Mouse (Mus musculus): ENCODE measurements around the gene Ucp2. TPM values are rescaled to one million over a fixed set of nuclear protein-coding genes. Genes with fewer than 3 reads are reported as not detected.
A peak's percentile ranks its signal among the peaks of the same experiment; 100 is the strongest.

Ucp2 gene
- polyA plus RNA-seq, 1 experiment from 2014 or later = 154 TPM

GRCm38 (mm10) chr7:100465656-100466309 is 27.4 kb upstream of the Ucp2 start:
- Histone ChIP-seq H3K36me3 (peaks cover 87% of the 10 kb centered on the region), H3K27me3 (no peaks in the 10 kb centered on the region), H3K4me2 (no peak overlapping the region), H3K9ac (replicated peaks) (no peak overlapping the region), H3K9me3 (no peaks in the 10 kb centered on the region), H3K4me3 (replicated peaks) (no peak overlapping the region), H3K27ac (peak overlapping the region; percentile 54), H3K4me1 (replicated peaks) (0 out of 2 replicates have a peak, but pooled peaks cover 2% of the 10 kb centered on the region)
- ATAC-seq (ENCODE audit: insufficient number of reproducible peaks, insufficient read depth, low FRiP score, low TSS enrichment, low read depth) = peak; percentile 37; the same call in 1 of the 2 replicates
- WGBS = 62% methylated on average over 5 of the region's 5 CpGs

GRCm38 (mm10) chr7:100466781-100467510 is 26.2 kb upstream of the Ucp2 start:
- peak; percentile 57 for ATAC-seq (ENCODE audit: insufficient number of reproducible peaks, insufficient read depth, low FRiP score, low TSS enrichment, low read depth)

DNA sequence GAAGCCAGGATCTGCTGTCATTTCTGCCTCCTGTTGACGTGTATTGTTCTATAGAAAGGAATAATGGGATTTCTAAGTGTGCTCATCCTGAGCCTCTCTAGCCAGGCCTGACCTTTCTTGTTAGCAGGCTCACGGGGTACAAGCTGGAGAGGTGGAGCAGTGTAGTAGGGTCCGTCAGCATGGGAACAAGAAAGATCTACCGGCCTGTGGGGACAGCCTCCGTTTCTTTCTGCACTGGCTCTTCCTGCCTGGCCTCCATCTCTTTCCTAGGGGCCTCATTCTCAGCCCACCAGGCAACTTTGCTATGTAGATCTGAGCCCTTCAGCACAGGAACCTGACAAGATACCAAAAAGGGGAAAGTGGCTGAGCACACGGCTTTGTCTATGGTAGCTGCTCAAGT is 24.4 kb upstream of the Ucp2 start:
- no peak for ATAC-seq (ENCODE audit: insufficient number of reproducible peaks, insufficient read depth, low FRiP score, low TSS enrichment, low read depth)
- no peak overlapping the region for H3K9ac ChIP-seq (replicated peaks)
- no peak overlapping the region for H3K4me2 ChIP-seq
- H3K9me3 ChIP-seq = no peaks in the 10 kb centered on the region
- 0 out of 2 replicates have a peak, but pooled peaks cover 2% of the 10 kb centered on the region for H3K4me1 ChIP-seq (replicated peaks)
- peaks cover 73% of the 10 kb centered on the region for H3K36me3 ChIP-seq
- H3K27ac ChIP-seq = no peak overlapping the region
- WGBS = 92% methylated on average over 6 of the region's 6 CpGs
- no peak overlapping the region for H3K4me3 ChIP-seq (replicated peaks)
- no peaks in the 10 kb centered on the region for H3K27me3 ChIP-seq

More at GRCm38 (mm10) chr7:100466781-100467510, 26.2 kb upstream of the Ucp2 start:
- Histone ChIP-seq H3K27me3 (no peaks in the 10 kb centered on the region), H3K4me2 (no peak overlapping the region), H3K9ac (replicated peaks) (no peak overlapping the region), H3K9me3 (no peaks in the 10 kb centered on the region), H3K27ac (no peak overlapping the region), H3K4me1 (replicated peaks) (0 out of 2 replicates have a peak, but pooled peaks cover 2% of the 10 kb centered on the region), H3K4me3 (replicated peaks) (no peak overlapping the region), H3K36me3 (peaks cover 82% of the 10 kb centered on the region)
- WGBS = 88% methylated on average over 11 of the region's 11 CpGs

- 94% methylated on average over 1 of the region's 1 CpGs for WGBS
- ATAC-seq (ENCODE audit: insufficient number of reproducible peaks, insufficient read depth, low FRiP score, low TSS enrichment, low read depth) = no peak
- Histone ChIP-seq H3K27ac (no peak overlapping the region), H3K36me3 (peaks cover 66% of the 10 kb centered on the region), H3K9ac (replicated peaks) (no peak overlapping the region), H3K27me3 (no peaks in the 10 kb centered on the region), H3K4me2 (no peak overlapping the region), H3K4me3 (replicated peaks) (no peak overlapping the region), H3K9me3 (no peaks in the 10 kb centered on the region), H3K4me1 (replicated peaks) (0 out of 2 replicates have a peak, but pooled peaks cover 2% of the 10 kb centered on the region)
Measured at GRCm38 (mm10) chr7:100469502-100469901, 23.6 kb upstream of the Ucp2 start.

DNA sequence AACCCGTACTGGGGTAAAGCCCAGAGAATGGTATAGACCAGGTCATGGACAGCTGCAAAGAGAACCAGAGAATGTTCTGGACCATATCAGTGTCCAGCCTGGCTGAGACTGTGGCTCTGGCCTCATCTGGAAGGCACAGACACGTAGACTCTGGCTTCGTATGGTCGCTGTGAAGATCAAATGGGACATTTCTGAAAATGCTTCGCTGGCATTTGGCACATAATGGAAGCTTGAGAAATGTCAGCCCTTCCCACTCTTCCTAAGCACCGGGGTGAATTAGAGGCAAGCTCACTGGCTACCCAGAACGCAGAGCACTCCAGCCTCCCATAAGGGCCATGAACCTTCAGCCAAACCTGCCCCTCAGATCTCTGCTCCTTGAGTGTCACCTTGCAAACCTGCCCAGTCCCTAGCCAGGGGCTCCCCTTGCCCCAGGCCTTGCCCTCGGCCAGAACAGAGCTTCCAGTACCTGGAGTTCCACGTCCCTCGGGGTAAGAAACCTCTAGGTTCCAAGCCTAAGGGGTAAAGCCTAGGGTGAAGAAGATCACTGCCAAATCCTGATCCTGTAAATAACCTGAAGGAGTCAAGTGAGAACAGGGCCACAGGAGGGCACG is 22.2 kb upstream of the Ucp2 start:
- WGBS = 87% methylated on average over 11 of the region's 11 CpGs
- no peak overlapping the region for H3K27ac ChIP-seq
- no peak overlapping the region for H3K4me2 ChIP-seq
- H3K9me3 ChIP-seq = no peaks in the 10 kb centered on the region
- H3K9ac ChIP-seq (replicated peaks) = no peak overlapping the region
- ATAC-seq (ENCODE audit: insufficient number of reproducible peaks, insufficient read depth, low FRiP score, low TSS enrichment, low read depth) = no peak
- H3K4me3 ChIP-seq (replicated peaks) = no peak overlapping the region
- no peaks in the 10 kb centered on the region for H3K27me3 ChIP-seq
- peaks cover 52% of the 10 kb centered on the region for H3K36me3 ChIP-seq
- no peaks in the 10 kb centered on the region for H3K4me1 ChIP-seq (replicated peaks)

DNA sequence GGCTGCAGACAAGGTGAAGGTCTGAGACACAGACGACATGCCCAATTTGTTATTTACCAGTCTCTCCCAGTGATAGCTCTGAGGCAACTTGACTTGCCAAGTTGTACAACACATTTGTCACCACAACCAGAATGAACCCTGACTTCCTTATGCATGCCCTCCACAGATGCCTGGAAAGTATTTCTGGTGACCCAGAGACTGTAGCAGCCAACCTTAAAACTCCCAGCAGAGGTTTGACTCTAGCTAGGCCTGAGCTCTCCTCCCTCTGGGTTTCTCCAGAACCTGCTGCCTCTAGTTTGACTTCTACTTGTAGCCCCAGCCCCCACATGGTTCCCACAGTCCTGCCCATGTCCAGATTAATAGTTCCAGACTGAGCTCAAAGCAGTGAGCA is 21.7 kb upstream of the Ucp2 start:
- Histone ChIP-seq H3K9ac (replicated peaks) (no peak overlapping the region), H3K4me2 (no peak overlapping the region), H3K9me3 (no peaks in the 10 kb centered on the region), H3K36me3 (peaks cover 46% of the 10 kb centered on the region), H3K4me3 (replicated peaks) (no peak overlapping the region), H3K27me3 (no peaks in the 10 kb centered on the region), H3K27ac (no peak overlapping the region), H3K4me1 (replicated peaks) (no peaks in the 10 kb centered on the region)
- ATAC-seq (ENCODE audit: insufficient number of reproducible peaks, insufficient read depth, low FRiP score, low TSS enrichment, low read depth) = no peak
- WGBS = 82% methylated on average over 1 of the region's 1 CpGs

- 82% methylated on average over 6 of the region's 6 CpGs for WGBS
- H3K4me2 ChIP-seq = no peak within 1 kb of the TSS
- no peaks in the 10 kb centered on the region for H3K27me3 ChIP-seq
- no peaks in the 10 kb centered on the region for H3K4me1 ChIP-seq (replicated peaks)
- H3K9ac ChIP-seq (replicated peaks) = no peak within 1 kb of the TSS
- no peaks in the 10 kb centered on the region for H3K9me3 ChIP-seq
- no peak within 1 kb of the TSS for H3K27ac ChIP-seq
- H3K4me3 ChIP-seq (replicated peaks) = no peak within 1 kb of the TSS
- ATAC-seq (ENCODE audit: insufficient number of reproducible peaks, insufficient read depth, low FRiP score, low TSS enrichment, low read depth) = no peak; the same call in 1 of the 2 replicates
- H3K36me3 ChIP-seq = peaks cover 34% of the 10 kb centered on the region
Measured at GRCm38 (mm10) chr7:100472777-100473176, 20.4 kb upstream of the Ucp2 start, which contains the start of gene Ucp3. Gene Ucp3 (plus strand): TSS chr7:100472990.

- Histone ChIP-seq H3K27ac (no peak overlapping the region), H3K4me2 (no peak overlapping the region), H3K9me3 (no peaks in the 10 kb centered on the region), H3K36me3 (peaks cover 25% of the 10 kb centered on the region), H3K4me3 (replicated peaks) (no peak overlapping the region), H3K27me3 (no peaks in the 10 kb centered on the region), H3K4me1 (replicated peaks) (no peaks in the 10 kb centered on the region), H3K9ac (replicated peaks) (no peak overlapping the region)
- WGBS = 81% methylated on average over 9 of the region's 9 CpGs
- no peak for ATAC-seq (ENCODE audit: insufficient number of reproducible peaks, insufficient read depth, low FRiP score, low TSS enrichment, low read depth)
Measured at GRCm38 (mm10) chr7:100473846-100474454, 19.2 kb upstream of the Ucp2 start.

- Histone ChIP-seq H3K36me3 (peaks cover 17% of the 10 kb centered on the region), H3K27ac (no peak overlapping the region), H3K27me3 (no peaks in the 10 kb centered on the region), H3K9me3 (no peaks in the 10 kb centered on the region), H3K4me1 (replicated peaks) (no peaks in the 10 kb centered on the region), H3K4me2 (no peak overlapping the region), H3K9ac (replicated peaks) (no peak overlapping the region), H3K4me3 (replicated peaks) (no peak overlapping the region)
- ATAC-seq (ENCODE audit: insufficient number of reproducible peaks, insufficient read depth, low FRiP score, low TSS enrichment, low read depth) = no peak
- WGBS = 63% methylated on average over 1 of the region's 1 CpGs
Measured at GRCm38 (mm10) chr7:100474680-100475079, 18.5 kb upstream of the Ucp2 start.

DNA sequence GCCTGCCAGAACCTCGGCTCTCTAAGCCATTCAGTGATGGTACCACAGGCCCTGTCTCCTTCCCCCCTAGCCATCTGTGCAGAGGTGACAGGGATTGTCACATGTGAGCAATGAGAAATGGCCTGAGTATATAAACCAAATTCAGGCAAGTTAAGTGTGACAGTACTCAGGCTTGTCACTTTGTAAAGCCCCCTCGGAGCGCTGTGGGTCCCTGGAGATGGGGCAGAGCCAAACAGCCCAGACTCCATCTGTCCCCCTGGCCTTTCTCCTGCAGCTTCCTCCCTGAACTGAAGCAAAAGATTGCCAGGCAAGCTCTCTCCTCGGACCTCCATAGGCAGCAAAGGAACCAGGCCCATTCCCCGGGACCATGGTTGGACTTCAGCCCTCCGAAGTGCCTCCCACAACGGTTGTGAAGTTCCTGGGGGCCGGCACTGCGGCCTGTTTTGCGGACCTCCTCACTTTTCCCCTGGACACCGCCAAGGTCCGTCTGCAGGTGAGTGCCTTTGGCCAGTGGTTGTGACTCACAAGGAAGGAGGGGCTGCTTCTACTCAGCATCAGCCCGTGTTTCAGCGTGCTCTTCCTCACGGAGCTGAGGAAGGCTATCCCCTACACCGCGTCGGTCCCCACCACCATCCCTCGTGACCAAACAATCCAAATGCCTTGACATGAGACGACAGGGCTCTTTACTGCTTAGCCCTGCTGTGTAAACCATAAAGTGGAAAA is 13.9 kb upstream of the Ucp2 start:
- 78% methylated on average over 20 of the region's 20 CpGs for WGBS
- Histone ChIP-seq H3K27me3 (no peaks in the 10 kb centered on the region), H3K9ac (replicated peaks) (no peak overlapping the region)

More for the DNA sequence above, 13.9 kb upstream of the Ucp2 start:
- no peak for ATAC-seq (ENCODE audit: insufficient number of reproducible peaks, insufficient read depth, low FRiP score, low TSS enrichment, low read depth)
- Histone ChIP-seq H3K27ac (no peak overlapping the region), H3K4me2 (no peak overlapping the region), H3K9me3 (no peaks in the 10 kb centered on the region), H3K36me3 (no peaks in the 10 kb centered on the region), H3K4me3 (replicated peaks) (no peak overlapping the region), H3K4me1 (replicated peaks) (no peaks in the 10 kb centered on the region)

All from limb, embryonic 12.5 days (tissue).